Mouse (Mus musculus): Measurements from ENCODE around the gene Cbx2. TPM values are rescaled to one million over a fixed set of nuclear protein-coding genes. Genes with fewer than 3 reads are reported as not detected.

Cbx2 gene
- polyA plus RNA-seq, 1 experiment = 6.9 TPM

GRCm38 (mm10) chr11:119072986-119073385, 50.2 kb downstream of the Cbx2 start:
- no peak for TF ChIP-seq POLR2A (IDR thresholded peaks at IDR 0.05; ENCODE audit: low read depth, low read length)
- TF ChIP-seq CTCF (IDR thresholded peaks at IDR 0.05; ENCODE audit: borderline replicate concordance, insufficient read depth, low read length) = no peak
- H3K27ac ChIP-seq (ENCODE audit: insufficient read depth, low read length) = no peak overlapping the region
- H3K4me3 ChIP-seq (ENCODE audit: insufficient read depth, low read length) = no peak overlapping the region
- H3K4me1 ChIP-seq (ENCODE audit: control insufficient read depth, insufficient read depth, low read length) = no peaks in the 10 kb centered on the region

- Histone ChIP-seq H3K4me3 (ENCODE audit: insufficient read depth, low read length) (no peak overlapping the region), H3K27ac (ENCODE audit: insufficient read depth, low read length) (no peak overlapping the region), H3K4me1 (ENCODE audit: control insufficient read depth, insufficient read depth, low read length) (peaks cover under 1% of the 10 kb centered on the region; the same call in 1 of the 2 replicates)
- no peak for TF ChIP-seq POLR2A (IDR thresholded peaks at IDR 0.05; ENCODE audit: low read depth, low read length)
- no peak for TF ChIP-seq CTCF (IDR thresholded peaks at IDR 0.05; ENCODE audit: borderline replicate concordance, insufficient read depth, low read length)
These were observed 51.2 kb downstream of the Cbx2 start for GRCm38 (mm10) chr11:119073876-119074433.

- TF ChIP-seq CTCF (IDR thresholded peaks at IDR 0.05; ENCODE audit: borderline replicate concordance, insufficient read depth, low read length) (no peak), POLR2A (IDR thresholded peaks at IDR 0.05; ENCODE audit: low read depth, low read length) (no peak)
- no peak overlapping the region for H3K27ac ChIP-seq (ENCODE audit: insufficient read depth, low read length)
- no peak overlapping the region for H3K4me3 ChIP-seq (ENCODE audit: insufficient read depth, low read length)
- H3K4me1 ChIP-seq (ENCODE audit: control insufficient read depth, insufficient read depth, low read length) = peaks cover 3% of the 10 kb centered on the region; the same call in 1 of the 2 replicates
These were observed 53.0 kb downstream of the Cbx2 start for GRCm38 (mm10) chr11:119075805-119076204.

GRCm38 (mm10) chr11:119077755-119078154, 55.0 kb downstream of the Cbx2 start:
- peaks cover 7% of the 10 kb centered on the region; the same call in 1 of the 2 replicates for H3K4me1 ChIP-seq (ENCODE audit: control insufficient read depth, insufficient read depth, low read length)
- TF ChIP-seq CTCF (IDR thresholded peaks at IDR 0.05; ENCODE audit: borderline replicate concordance, insufficient read depth, low read length) (no peak), POLR2A (IDR thresholded peaks at IDR 0.05; ENCODE audit: low read depth, low read length) (no peak)
- H3K27ac ChIP-seq (ENCODE audit: insufficient read depth, low read length) = no peak overlapping the region
- H3K4me3 ChIP-seq (ENCODE audit: insufficient read depth, low read length) = no peak overlapping the region

- Histone ChIP-seq H3K4me3 (ENCODE audit: insufficient read depth, low read length) (no peak overlapping the region), H3K27ac (ENCODE audit: insufficient read depth, low read length) (no peak overlapping the region), H3K4me1 (ENCODE audit: control insufficient read depth, insufficient read depth, low read length) (peaks cover 12% of the 10 kb centered on the region)
- TF ChIP-seq CTCF (IDR thresholded peaks at IDR 0.05; ENCODE audit: borderline replicate concordance, insufficient read depth, low read length) (no peak), POLR2A (IDR thresholded peaks at IDR 0.05; ENCODE audit: low read depth, low read length) (no peak)
These were observed 56.1 kb downstream of the Cbx2 start for GRCm38 (mm10) chr11:119078691-119079444.

- no peak overlapping the region for H3K27ac ChIP-seq (ENCODE audit: insufficient read depth, low read length)
- no peak overlapping the region for H3K4me3 ChIP-seq (ENCODE audit: insufficient read depth, low read length)
- TF ChIP-seq CTCF (IDR thresholded peaks at IDR 0.05; ENCODE audit: borderline replicate concordance, insufficient read depth, low read length) (no peak), POLR2A (IDR thresholded peaks at IDR 0.05; ENCODE audit: low read depth, low read length) (no peak)
- H3K4me1 ChIP-seq (ENCODE audit: control insufficient read depth, insufficient read depth, low read length) = peaks cover 12% of the 10 kb centered on the region
These were observed 56.7 kb downstream of the Cbx2 start for GRCm38 (mm10) chr11:119079445-119079837.

- Histone ChIP-seq H3K4me1 (ENCODE audit: control insufficient read depth, insufficient read depth, low read length) (peaks cover 12% of the 10 kb centered on the region), H3K4me3 (ENCODE audit: insufficient read depth, low read length) (no peak overlapping the region)
These were observed 57.8 kb downstream of the Cbx2 start for GRCm38 (mm10) chr11:119080461-119081147.

More at GRCm38 (mm10) chr11:119080461-119081147, 57.8 kb downstream of the Cbx2 start:
- no peak overlapping the region for H3K27ac ChIP-seq (ENCODE audit: insufficient read depth, low read length)
- TF ChIP-seq CTCF (IDR thresholded peaks at IDR 0.05; ENCODE audit: borderline replicate concordance, insufficient read depth, low read length) (no peak), POLR2A (IDR thresholded peaks at IDR 0.05; ENCODE audit: low read depth, low read length) (no peak)

Other genes with a start within 250 kb of the Cbx2 start
- gene Rbfox3, start 111.4 kb upstream of the Cbx2 start, polyA plus RNA-seq (2011; ENCODE audit: insufficient read length, low read depth, missing spikeins) = not detected in 2 replicates
- not detected in 2 replicates for gene Enpp7, start 34.8 kb upstream of the Cbx2 start, polyA plus RNA-seq (2011; ENCODE audit: insufficient read length, low read depth, missing spikeins)
- gene Cbx8, start 18.0 kb downstream of the Cbx2 start, polyA plus RNA-seq (2011; ENCODE audit: insufficient read length, low read depth, missing spikeins) = 3.9 and 4.2 TPM in 2 replicates
- gene Cbx4, start 63.3 kb downstream of the Cbx2 start, polyA plus RNA-seq (2011; ENCODE audit: insufficient read length, low read depth, missing spikeins) = 11.2 and 11.8 TPM in 2 replicates
- 10.6 TPM in 2 replicates for gene Tbc1d16, start 205.5 kb downstream of the Cbx2 start, polyA plus RNA-seq (2011; ENCODE audit: insufficient read length, low read depth, missing spikeins)
- gene Ccdc40, start 205.6 kb downstream of the Cbx2 start, polyA plus RNA-seq (2011; ENCODE audit: insufficient read length, low read depth, missing spikeins) = 0.60 and 0.81 TPM in 2 replicates
- 131 TPM in 2 replicates for gene Gaa, start 244.9 kb downstream of the Cbx2 start, polyA plus RNA-seq (2011; ENCODE audit: insufficient read length, low read depth, missing spikeins)

Data from embryonic fibroblast, embryonic 13.5 days (primary cell).